ENCODE assay signal across 7 mouse cellular contexts in the genomic region with DNA sequence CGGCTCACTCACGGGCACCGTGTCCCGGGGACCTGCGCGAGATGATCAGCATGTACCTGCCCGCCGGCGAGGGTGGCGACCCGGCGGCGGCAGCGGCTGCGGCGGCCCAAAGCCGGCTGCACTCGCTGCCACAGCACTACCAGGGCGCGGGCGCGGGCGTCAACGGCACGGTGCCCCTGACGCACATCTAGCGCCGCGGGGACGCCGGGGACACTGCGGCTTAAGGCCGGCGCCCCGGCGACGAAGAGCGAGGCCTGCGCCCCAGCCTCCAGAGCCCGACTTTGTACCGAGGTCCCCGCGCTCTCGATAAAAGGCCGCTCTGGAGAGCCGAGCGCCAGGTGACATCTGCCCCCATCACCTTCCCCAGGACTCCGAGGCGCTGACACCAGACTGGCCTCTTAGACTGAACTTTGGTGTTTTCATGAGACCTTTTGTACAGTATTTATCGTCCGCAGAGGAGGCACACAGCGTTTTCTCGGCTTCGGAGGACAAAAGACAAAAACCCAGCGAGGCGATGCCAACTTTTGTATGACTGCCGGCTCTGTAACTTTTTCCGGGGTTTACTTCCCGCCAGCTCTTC. TPM values are rescaled to one million over a fixed set of nuclear protein-coding genes. Genes with fewer than 3 reads are reported as not detected.
DNase-seq lines count a peak whose midpoint lies in the region; ATAC-seq and TF ChIP-seq lines count a peak whose summit lies in the region.

No protein-coding gene starts in this region.

- H3K4me1 ChIP-seq in lung, postnatal 0 days (ENCODE audit: insufficient read depth, low read depth, low read length) = no peaks in the 10 kb centered on the region
- peaks cover 62% of the 10 kb centered on the region for H3K4me1 ChIP-seq in forebrain, embryonic 13.5 days
- H3K4me1 ChIP-seq in limb, embryonic 11.5 days (ENCODE audit: control insufficient read depth, insufficient read depth, low read length) = peaks cover 18% of the 10 kb centered on the region
- peaks cover 32% of the 10 kb centered on the region for H3K4me1 ChIP-seq in stomach, embryonic 15.5 days

- peak overlapping the region; percentile 35; the same call in 1 of the 2 replicates for H3K4me2 ChIP-seq in lung, postnatal 0 days (replicated peaks; ENCODE audit: low read depth, low read length)
- H3K4me2 ChIP-seq in forebrain, embryonic 13.5 days = peak overlapping the region; percentile 88
- peak overlapping the region; percentile 33 for H3K4me2 ChIP-seq in limb, embryonic 11.5 days (ENCODE audit: low read depth, severe bottlenecking)
- H3K4me2 ChIP-seq in stomach, embryonic 15.5 days = peak overlapping the region; percentile 53

- no peaks in the 10 kb centered on the region for H3K36me3 ChIP-seq in lung, postnatal 0 days (ENCODE audit: insufficient read depth, low read length)
- H3K36me3 ChIP-seq in forebrain, embryonic 13.5 days (ENCODE audit: poor library complexity, severe bottlenecking) = peaks cover 12% of the 10 kb centered on the region
- no peaks in the 10 kb centered on the region for H3K36me3 ChIP-seq in limb, embryonic 11.5 days (ENCODE audit: control insufficient read depth, insufficient read depth, low read length)
- no peaks in the 10 kb centered on the region for H3K36me3 ChIP-seq in stomach, embryonic 15.5 days

- H3K4me3 ChIP-seq in lung, postnatal 0 days (ENCODE audit: low read depth, low read length) = peak overlapping the region; percentile 17; the same call in 1 of the 2 replicates
- peak overlapping the region; percentile 87 for H3K4me3 ChIP-seq in forebrain, embryonic 13.5 days
- H3K4me3 ChIP-seq in limb, embryonic 11.5 days (ENCODE audit: low read depth, low read length) = peak overlapping the region; percentile 26; the same call in 1 of the 2 replicates
- peak overlapping the region; percentile 34 for H3K4me3 ChIP-seq in stomach, embryonic 15.5 days (replicated peaks)

- no peak overlapping the region for H3K9ac ChIP-seq in lung, postnatal 0 days (replicated peaks; ENCODE audit: low read depth)
- H3K9ac ChIP-seq in forebrain, embryonic 13.5 days = peak overlapping the region; percentile 99
- H3K9ac ChIP-seq in limb, embryonic 11.5 days (ENCODE audit: low read length) = no peak overlapping the region
- H3K9ac ChIP-seq in stomach, embryonic 15.5 days = no peak overlapping the region

- no peaks in the 10 kb centered on the region for H3K9me3 ChIP-seq in lung, postnatal 0 days (ENCODE audit: low read length)
- no peaks in the 10 kb centered on the region for H3K9me3 ChIP-seq in forebrain, embryonic 13.5 days (replicated peaks)
- H3K9me3 ChIP-seq in limb, embryonic 11.5 days (ENCODE audit: control insufficient read depth, low read length) = no peaks in the 10 kb centered on the region
- no peaks in the 10 kb centered on the region for H3K9me3 ChIP-seq in stomach, embryonic 15.5 days

- under 1% methylated on average over 21 of the region's 59 CpGs for WGBS in lung, postnatal 0 days
- WGBS in forebrain, embryonic 13.5 days = under 1% methylated on average over 59 of the region's 59 CpGs
- under 1% methylated on average over 59 of the region's 59 CpGs for WGBS in limb, embryonic 11.5 days
- WGBS in stomach, embryonic 15.5 days = under 1% methylated on average over 56 of the region's 59 CpGs

- no peak for TF ChIP-seq CTCF in lung, postnatal 0 days (IDR thresholded peaks at IDR 0.05)

- DNase-seq in lung, postnatal 0 days (ENCODE audit: low spot score) = no peak
- DNase-seq in lung, postnatal 25 days (ENCODE audit: low spot score) = no peak
- DNase-seq in limb, embryonic 11.5 days (ENCODE audit: low spot score) = peak; percentile 70
- DNase-seq in T-cell, adult 2 months (ENCODE audit: low spot score) = no peak
- DNase-seq in spleen, postnatal 4 days (ENCODE audit: low spot score in 2 of 2) = no peak

- peaks cover 89% of the 10 kb centered on the region for H3K27me3 ChIP-seq in lung, postnatal 0 days (replicated peaks; ENCODE audit: insufficient read depth, low read length)
- peaks cover 9% of the 10 kb centered on the region for H3K27me3 ChIP-seq in forebrain, embryonic 13.5 days
- peaks cover 87% of the 10 kb centered on the region for H3K27me3 ChIP-seq in limb, embryonic 11.5 days (ENCODE audit: control insufficient read depth, insufficient read depth, low read length)
- H3K27me3 ChIP-seq in stomach, embryonic 15.5 days (replicated peaks) = peaks cover 89% of the 10 kb centered on the region

- no peak for TF ChIP-seq EP300 in lung, postnatal 0 days (IDR thresholded peaks at IDR 0.05)

- no peak overlapping the region for H3K27ac ChIP-seq in lung, postnatal 0 days (ENCODE audit: low read length)
- H3K27ac ChIP-seq in forebrain, embryonic 13.5 days = peak overlapping the region; percentile 99
- H3K27ac ChIP-seq in limb, embryonic 11.5 days (replicated peaks; ENCODE audit: low read depth, low read length) = no peak overlapping the region
- H3K27ac ChIP-seq in stomach, embryonic 15.5 days = no peak overlapping the region

- ATAC-seq in lung, postnatal 0 days = no peak
- no peak for ATAC-seq in forebrain, embryonic 13.5 days
- no peak for ATAC-seq in limb, embryonic 11.5 days (ENCODE audit: insufficient number of reproducible peaks, low FRiP score, low TSS enrichment, low read depth)
- no peak for ATAC-seq in stomach, embryonic 15.5 days (ENCODE audit: insufficient read depth, low FRiP score, low read depth)

RNA-seq across cellular contexts. Expression of a gene that starts 2.3 kb away (rescaled TPM):
- not detected in 2 replicates for polyA plus RNA-seq in lung, postnatal 0 days (2015; fragmentation: Nextera tagmentation; extraction: Ambion mirVana)
- polyA plus RNA-seq in forebrain, embryonic 13.5 days (2015; fragmentation: Nextera tagmentation; extraction: Ambion mirVana) = 7.7 and 8.8 TPM in 2 replicates
- polyA plus RNA-seq in limb, embryonic 11.5 days (2014; fragmentation: Nextera tagmentation; extraction: Ambion mirVana) = not detected in 2 replicates
- polyA plus RNA-seq in stomach, embryonic 15.5 days (2015; fragmentation: Nextera tagmentation; extraction: Ambion mirVana) = not detected in 2 replicates

Comparison
In these comparisons a context has a peak if more than half of its experiments do, and no peak if none do; other contexts are left out.
1. H3K4me2 ChIP-seq: peak in every context shown above with its lines; median percentile 88 in forebrain, embryonic 13.5 days; 53 in stomach, embryonic 15.5 days; 35 in lung, postnatal 0 days; 33 in limb, embryonic 11.5 days.
2. H3K4me3 ChIP-seq: peak in every context shown above with its lines; median percentile 87 in forebrain, embryonic 13.5 days; 34 in stomach, embryonic 15.5 days; 26 in limb, embryonic 11.5 days; 17 in lung, postnatal 0 days.